Mouse (Mus musculus): ENCODE measurements around the gene Upf2.

DNA sequence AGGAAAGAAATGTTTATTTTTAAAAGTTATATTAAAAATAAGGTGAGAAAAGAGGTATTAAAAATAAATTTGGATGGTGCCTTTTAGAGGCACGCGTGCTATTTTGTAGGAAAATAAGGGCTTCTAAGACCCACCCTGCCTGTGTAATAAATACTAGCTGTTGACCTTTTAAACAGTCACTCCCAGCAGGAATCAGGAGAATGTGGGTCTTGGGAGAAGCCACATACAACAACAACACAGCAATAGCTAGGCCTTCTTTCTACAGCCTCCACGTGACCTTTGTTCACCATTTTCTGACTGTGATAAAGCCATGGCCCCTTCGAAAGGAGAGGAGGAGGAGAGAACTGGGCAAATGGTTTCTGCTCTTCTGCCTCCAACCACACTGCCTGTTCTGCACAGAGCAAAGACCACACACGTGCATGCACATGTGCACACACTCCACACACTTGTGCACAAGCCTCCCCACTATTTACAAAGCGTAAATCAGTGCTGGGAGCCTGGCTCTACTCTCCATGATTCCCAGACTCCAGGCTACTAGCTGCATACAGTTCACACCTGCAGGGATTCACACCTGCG, 121.5 kb downstream of the Upf2 start:
- TF ChIP-seq EP300 (IDR thresholded peaks at IDR 0.05) (no peak), CTCF (IDR thresholded peaks at IDR 0.05) (no peak)

Data from lung, postnatal 0 days (tissue).